Mouse (Mus musculus): ENCODE data around the gene Chpf2. TPM values are rescaled to one million over a fixed set of nuclear protein-coding genes. Genes with fewer than 3 reads are reported as not detected.

Chpf2 gene
- polyA plus RNA-seq, 1 experiment = 36.1 TPM

DNA sequence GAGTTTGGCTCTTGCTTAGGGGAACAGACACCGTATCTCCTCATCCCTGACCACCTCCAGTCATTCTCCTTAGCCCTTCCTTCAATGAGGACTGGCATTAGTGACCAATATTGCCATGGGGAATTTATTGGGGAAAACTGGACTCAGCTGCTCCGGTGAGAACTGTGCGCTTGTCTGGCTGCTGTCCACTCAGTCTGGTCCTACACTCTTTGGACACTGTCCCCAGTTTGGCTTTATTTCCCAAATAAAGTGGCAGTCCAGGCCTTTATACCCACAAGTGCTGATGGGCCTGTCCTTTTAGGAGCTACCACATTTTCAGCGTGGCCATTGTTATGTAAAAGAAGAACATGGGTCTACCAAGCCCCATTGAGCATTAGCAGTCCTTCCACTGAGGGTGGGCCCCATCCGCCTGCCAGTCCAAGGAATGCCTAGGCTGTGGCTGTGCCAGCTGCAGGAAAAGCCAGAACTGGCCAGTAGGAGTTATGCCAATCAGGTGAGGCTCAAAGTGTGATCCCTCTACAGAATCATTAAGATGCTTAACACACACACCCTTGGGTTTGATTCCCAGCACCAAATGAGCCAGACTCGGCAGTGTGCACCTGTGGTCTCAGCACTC lies 49.1 kb downstream of the Chpf2 start:
- Histone ChIP-seq H3K36me3 (replicated peaks; ENCODE audit: low read length) (no peaks in the 10 kb centered on the region), H3K27me3 (replicated peaks) (peaks cover 62% of the 10 kb centered on the region), H3K9me3 (no peaks in the 10 kb centered on the region), H3K4me3 (replicated peaks) (no peak overlapping the region), H3K4me1 (peaks cover 27% of the 10 kb centered on the region)
- no peak for TF ChIP-seq FLI1 (IDR thresholded peaks at IDR 0.05; ENCODE audit: low read length)
- TF ChIP-seq GATA1 (IDR thresholded peaks at IDR 0.05; ENCODE audit: borderline replicate concordance, low read length) = no peak

DNA sequence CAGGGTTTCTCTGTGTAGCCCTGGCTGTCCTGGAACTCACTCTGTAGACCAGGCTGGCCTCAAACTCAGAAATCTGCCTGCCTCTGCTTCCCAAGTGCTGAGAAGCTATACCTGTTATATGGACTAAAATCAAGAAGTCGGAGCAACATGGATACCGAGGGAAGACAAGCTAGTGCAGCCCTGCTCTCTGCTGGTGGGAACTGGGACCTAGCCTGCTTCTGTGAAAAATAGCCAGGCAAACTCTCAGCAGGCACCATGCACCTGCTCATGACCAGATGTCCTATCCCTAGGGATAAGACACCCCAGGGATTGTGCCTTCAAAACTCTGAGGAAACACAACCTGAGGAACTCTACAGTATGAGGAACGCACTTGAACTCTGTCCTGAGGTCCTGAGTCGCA lies 50.4 kb downstream of the Chpf2 start:
- TF ChIP-seq GATA1 (IDR thresholded peaks at IDR 0.05; ENCODE audit: borderline replicate concordance, low read length) (no peak), FLI1 (IDR thresholded peaks at IDR 0.05; ENCODE audit: low read length) (no peak)
- Histone ChIP-seq H3K9me3 (no peaks in the 10 kb centered on the region), H3K4me1 (peaks cover 22% of the 10 kb centered on the region), H3K4me3 (replicated peaks) (no peak overlapping the region), H3K36me3 (replicated peaks; ENCODE audit: low read length) (no peaks in the 10 kb centered on the region), H3K27me3 (replicated peaks) (peaks cover 54% of the 10 kb centered on the region)

DNA sequence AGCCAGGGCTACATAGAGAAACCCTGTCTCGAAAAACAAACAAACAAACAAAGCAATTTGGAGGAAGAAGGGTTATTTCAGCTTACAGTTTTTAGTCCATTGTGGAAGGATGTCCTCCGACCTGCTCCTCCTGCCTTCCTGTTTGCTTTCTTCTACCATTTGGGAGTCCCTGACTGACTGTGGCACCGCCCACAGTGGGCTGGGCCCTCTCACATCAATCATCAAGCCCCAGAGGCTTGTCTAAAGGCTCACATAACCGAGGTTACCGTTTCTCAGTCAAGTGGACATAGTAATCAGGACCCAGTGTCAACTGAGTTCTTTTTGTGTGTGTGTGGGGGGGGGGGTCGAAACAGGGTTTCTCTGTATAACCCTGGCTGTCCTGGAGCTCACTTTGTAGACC lies 51.6 kb downstream of the Chpf2 start:
- Histone ChIP-seq H3K27me3 (replicated peaks) (peaks cover 50% of the 10 kb centered on the region), H3K4me3 (replicated peaks) (no peak overlapping the region), H3K4me1 (peaks cover 14% of the 10 kb centered on the region), H3K9me3 (no peaks in the 10 kb centered on the region), H3K36me3 (replicated peaks; ENCODE audit: low read length) (no peaks in the 10 kb centered on the region)
- TF ChIP-seq GATA1 (IDR thresholded peaks at IDR 0.05; ENCODE audit: borderline replicate concordance, low read length) (no peak), FLI1 (IDR thresholded peaks at IDR 0.05; ENCODE audit: low read length) (no peak)

DNA sequence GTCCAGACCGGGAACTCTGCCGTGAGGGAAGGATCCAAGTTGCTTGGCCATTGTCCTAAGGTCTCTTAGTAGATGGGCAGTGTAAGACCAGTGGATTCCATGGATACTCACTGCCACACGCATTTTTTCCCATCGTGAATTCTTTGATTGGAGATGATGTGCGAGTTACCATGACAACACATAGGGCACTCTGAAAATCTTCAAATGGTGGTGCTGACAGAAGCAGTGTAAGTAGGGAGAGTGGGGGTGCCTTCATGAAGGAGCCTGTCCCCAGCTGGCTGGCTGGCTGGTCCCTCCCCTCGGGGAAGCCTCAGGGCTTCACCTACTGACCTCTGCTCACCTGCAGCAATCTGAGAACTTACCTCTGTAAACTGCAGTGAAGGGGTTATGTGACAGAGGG lies 52.5 kb downstream of the Chpf2 start:
- Histone ChIP-seq H3K4me1 (peaks cover 12% of the 10 kb centered on the region), H3K36me3 (replicated peaks; ENCODE audit: low read length) (no peaks in the 10 kb centered on the region), H3K27me3 (replicated peaks) (peaks cover 48% of the 10 kb centered on the region), H3K4me3 (replicated peaks) (no peak overlapping the region), H3K9me3 (no peaks in the 10 kb centered on the region)
- TF ChIP-seq GATA1 (IDR thresholded peaks at IDR 0.05; ENCODE audit: borderline replicate concordance, low read length) = no peak
- no peak for TF ChIP-seq FLI1 (IDR thresholded peaks at IDR 0.05; ENCODE audit: low read length)

Other genes starting within 250 kb of the Chpf2 start
- gene Kcnh2, start 235.1 kb upstream of the Chpf2 start, polyA plus RNA-seq (2012; ENCODE audit: insufficient read depth, low replicate concordance) = 0.10 TPM in 1 of 2 replicates, not detected in the other
- gene Nos3, start 221.9 kb upstream of the Chpf2 start, polyA plus RNA-seq (2012; ENCODE audit: insufficient read depth, low replicate concordance) = not detected in 2 replicates
- gene Atg9b, start 194.6 kb upstream of the Chpf2 start, polyA plus RNA-seq (2012; ENCODE audit: insufficient read depth, low replicate concordance) = 1.8 and 4.2 TPM in 2 replicates
- gene Abcb8, start 193.1 kb upstream of the Chpf2 start, polyA plus RNA-seq (2012; ENCODE audit: insufficient read depth, low replicate concordance) = 10.6 and 45.2 TPM in 2 replicates
- not detected in 2 replicates for gene Asic3, start 173.3 kb upstream of the Chpf2 start, polyA plus RNA-seq (2012; ENCODE audit: insufficient read depth, low replicate concordance)
- 6.0 and 14.5 TPM in 2 replicates for gene Cdk5, start 163.2 kb upstream of the Chpf2 start, polyA plus RNA-seq (2012; ENCODE audit: insufficient read depth, low replicate concordance)
- 14.7 and 31.0 TPM in 2 replicates for gene Slc4a2, start 162.9 kb upstream of the Chpf2 start, polyA plus RNA-seq (2012; ENCODE audit: insufficient read depth, low replicate concordance)
- gene Fastk, start 141.5 kb upstream of the Chpf2 start, polyA plus RNA-seq (2012; ENCODE audit: insufficient read depth, low replicate concordance) = 216 and 275 TPM in 2 replicates
- gene Tmub1, start 138.9 kb upstream of the Chpf2 start, polyA plus RNA-seq (2012; ENCODE audit: insufficient read depth, low replicate concordance) = 31.6 and 37.8 TPM in 2 replicates
- gene Agap3, start 134.6 kb upstream of the Chpf2 start, polyA plus RNA-seq (2012; ENCODE audit: insufficient read depth, low replicate concordance) = 117 and 284 TPM in 2 replicates
- gene Gbx1, start 59.5 kb upstream of the Chpf2 start, polyA plus RNA-seq (2012; ENCODE audit: insufficient read depth, low replicate concordance) = not detected in 2 replicates
- not detected in 2 replicates for gene Asb10, start 45.8 kb upstream of the Chpf2 start, polyA plus RNA-seq (2012; ENCODE audit: insufficient read depth, low replicate concordance)
- gene 4931409K22Rik, start 29.9 kb upstream of the Chpf2 start, polyA plus RNA-seq (2012; ENCODE audit: insufficient read depth, low replicate concordance) = not detected in 2 replicates
- gene Abcf2, start 9.3 kb upstream of the Chpf2 start, polyA plus RNA-seq (2012; ENCODE audit: insufficient read depth, low replicate concordance) = 49.0 and 53.1 TPM in 2 replicates
- gene Smarcd3, start 37.7 kb downstream of the Chpf2 start, polyA plus RNA-seq (2012; ENCODE audit: insufficient read depth, low replicate concordance) = 0.76 TPM in 1 of 2 replicates, not detected in the other
- 37.7 and 58.3 TPM in 2 replicates for gene Nub1, start 98.8 kb downstream of the Chpf2 start, polyA plus RNA-seq (2012; ENCODE audit: insufficient read depth, low replicate concordance)
- not detected in 2 replicates for gene Wdr86, start 144.0 kb downstream of the Chpf2 start, polyA plus RNA-seq (2012; ENCODE audit: insufficient read depth, low replicate concordance)
- gene Crygn, start 171.3 kb downstream of the Chpf2 start, polyA plus RNA-seq (2012; ENCODE audit: insufficient read depth, low replicate concordance) = not detected in 2 replicates

Data from megakaryocyte, embryonic 14.5 days (primary cell).